8 mouse cellular contexts compared by ENCODE assay signal in the genomic region with DNA sequence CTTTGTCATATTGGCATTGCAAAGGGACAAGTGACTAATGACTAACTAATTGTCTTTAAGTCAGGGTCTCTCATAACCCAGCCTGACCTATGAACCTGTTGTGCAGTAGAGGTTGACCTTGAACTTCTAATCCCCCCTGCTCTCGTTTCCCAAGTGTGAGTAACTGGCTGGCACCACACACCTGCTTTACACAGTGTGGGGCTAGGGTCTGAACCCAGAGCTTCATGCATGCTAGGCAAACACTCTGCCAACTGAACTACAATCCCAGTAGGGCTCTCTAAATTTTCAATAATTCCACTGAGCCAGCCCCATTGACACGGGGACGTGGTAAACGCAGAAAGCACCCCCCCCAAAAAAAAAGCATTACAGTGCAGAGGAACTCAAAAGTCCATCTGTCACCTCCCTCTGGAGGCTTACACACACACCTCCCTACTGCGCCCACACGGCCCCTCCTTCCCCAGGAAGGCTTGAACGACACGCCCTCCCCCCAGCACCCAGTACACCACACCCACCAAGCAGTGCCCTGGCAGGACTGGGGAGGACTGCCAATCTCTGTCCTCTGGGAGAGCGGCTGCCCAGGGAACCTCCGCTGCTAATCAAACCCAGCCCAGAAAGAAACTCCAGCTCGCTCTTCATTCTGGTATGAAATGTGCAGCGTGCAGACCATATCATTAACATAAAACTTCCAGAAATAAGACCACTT. TPM values are rescaled to one million over a fixed set of nuclear protein-coding genes. Genes with fewer than 3 reads are reported as not detected.
DNase-seq lines count a peak whose midpoint lies in the region; ATAC-seq and TF ChIP-seq lines count a peak whose summit lies in the region.

No protein-coding gene starts in this region.

- TF ChIP-seq CTCF in stomach, postnatal 0 days (IDR thresholded peaks at IDR 0.05; ENCODE audit: low read depth) = no peak

- peak; percentile 52 for ATAC-seq in hindbrain, embryonic 15.5 days (ENCODE audit: low FRiP score, low read depth)
- peak; percentile 52 for ATAC-seq in limb, embryonic 13.5 days (ENCODE audit: low FRiP score, low read depth)
- ATAC-seq in stomach, postnatal 0 days (ENCODE audit: low FRiP score, low TSS enrichment) = peak; percentile 94

- H3K9me3 ChIP-seq in forebrain, embryonic 10.5 days = no peaks in the 10 kb centered on the region
- H3K9me3 ChIP-seq in hindbrain, embryonic 15.5 days = no peaks in the 10 kb centered on the region
- no peaks in the 10 kb centered on the region for H3K9me3 ChIP-seq in limb, embryonic 13.5 days
- H3K9me3 ChIP-seq in stomach, postnatal 0 days (ENCODE audit: control insufficient read depth, low read length) = no peaks in the 10 kb centered on the region

- H3K27ac ChIP-seq in forebrain, embryonic 10.5 days = peak overlapping the region; percentile 53; the same call in 1 of the 2 replicates
- H3K27ac ChIP-seq in hindbrain, embryonic 15.5 days (replicated peaks) = no peak overlapping the region
- peak overlapping the region; percentile 63; the same call in 1 of the 2 replicates for H3K27ac ChIP-seq in limb, embryonic 13.5 days
- H3K27ac ChIP-seq in stomach, postnatal 0 days (replicated peaks) = no peak overlapping the region

- DNase-seq in right cerebral cortex, adult 18-20 months = peak; percentile 62
- no peak for DNase-seq in right cerebral cortex, postnatal 4 days
- DNase-seq in forebrain, embryonic 10.5 days (ENCODE audit: extremely low spot score, low spot score) = no peak
- DNase-seq in stomach, postnatal 0 days (ENCODE audit: low spot score) = peak; percentile 88
- no peak for DNase-seq in testis, postnatal 10 days (ENCODE audit: low spot score)
- DNase-seq in thymus, postnatal 25 days = no peak

- H3K4me1 ChIP-seq in forebrain, embryonic 10.5 days = peaks cover 73% of the 10 kb centered on the region
- peaks cover 54% of the 10 kb centered on the region for H3K4me1 ChIP-seq in hindbrain, embryonic 15.5 days (replicated peaks)
- H3K4me1 ChIP-seq in limb, embryonic 13.5 days = peaks cover 70% of the 10 kb centered on the region
- no peaks in the 10 kb centered on the region; the same call in 1 of the 2 replicates for H3K4me1 ChIP-seq in stomach, postnatal 0 days (replicated peaks; ENCODE audit: control insufficient read depth, insufficient read depth)

- H3K36me3 ChIP-seq in forebrain, embryonic 10.5 days (replicated peaks) = peaks cover 4% of the 10 kb centered on the region; the same call in 1 of the 2 replicates
- no peaks in the 10 kb centered on the region for H3K36me3 ChIP-seq in hindbrain, embryonic 15.5 days
- no peaks in the 10 kb centered on the region for H3K36me3 ChIP-seq in limb, embryonic 13.5 days
- no peaks in the 10 kb centered on the region for H3K36me3 ChIP-seq in stomach, postnatal 0 days (ENCODE audit: control insufficient read depth, insufficient read depth, low read length)

- WGBS in forebrain, embryonic 10.5 days = 72% methylated on average over 12 of the region's 12 CpGs
- WGBS in hindbrain, embryonic 15.5 days = 44% methylated on average over 12 of the region's 12 CpGs
- WGBS in limb, embryonic 13.5 days = 9% methylated on average over 12 of the region's 12 CpGs
- 14% methylated on average over 12 of the region's 12 CpGs for WGBS in stomach, postnatal 0 days

- H3K4me2 ChIP-seq in hindbrain, embryonic 15.5 days = peak overlapping the region; percentile 13; the same call in 1 of the 2 replicates
- H3K4me2 ChIP-seq in limb, embryonic 13.5 days (replicated peaks) = peak overlapping the region; percentile 53
- peak overlapping the region; percentile 37 for H3K4me2 ChIP-seq in stomach, postnatal 0 days (replicated peaks; ENCODE audit: low read depth)

- H3K27me3 ChIP-seq in forebrain, embryonic 10.5 days (ENCODE audit: poor library complexity, severe bottlenecking) = no peaks in the 10 kb centered on the region
- H3K27me3 ChIP-seq in hindbrain, embryonic 15.5 days = no peaks in the 10 kb centered on the region
- no peaks in the 10 kb centered on the region for H3K27me3 ChIP-seq in limb, embryonic 13.5 days
- H3K27me3 ChIP-seq in stomach, postnatal 0 days (ENCODE audit: control insufficient read depth, insufficient read depth, low read length) = no peaks in the 10 kb centered on the region

- H3K4me3 ChIP-seq in forebrain, embryonic 10.5 days = no peak overlapping the region
- H3K4me3 ChIP-seq in hindbrain, embryonic 15.5 days = no peak overlapping the region
- peak overlapping the region; percentile 10; the same call in 1 of the 2 replicates for H3K4me3 ChIP-seq in limb, embryonic 13.5 days
- H3K4me3 ChIP-seq in stomach, postnatal 0 days (ENCODE audit: low read depth, low read length) = no peak overlapping the region

- no peak overlapping the region for H3K9ac ChIP-seq in hindbrain, embryonic 15.5 days
- 0 out of 2 replicates have a peak overlapping the region, but pooled peaks have one; percentile 39 for H3K9ac ChIP-seq in limb, embryonic 13.5 days
- H3K9ac ChIP-seq in stomach, postnatal 0 days (ENCODE audit: low read length) = no peak overlapping the region

- no peak for TF ChIP-seq EP300 in stomach, postnatal 0 days (optimal IDR thresholded peaks at IDR 0.05)

RNA-seq across cellular contexts. Expression of a gene that starts 42.5 kb away (rescaled TPM):
- polyA plus RNA-seq in forebrain, embryonic 10.5 days (2016; fragmentation: Nextera tagmentation; extraction: Ambion mirVana) = 3.4 and 5.5 TPM in 2 replicates
- 20.5 and 24.4 TPM in 2 replicates for polyA plus RNA-seq in hindbrain, embryonic 15.5 days (2015; fragmentation: Nextera tagmentation; extraction: Ambion mirVana)
- polyA plus RNA-seq in limb, embryonic 13.5 days (2015; fragmentation: Nextera tagmentation; extraction: Ambion mirVana) = 12.6 and 14.1 TPM in 2 replicates
- 4.6 TPM in 2 replicates for polyA plus RNA-seq in stomach, postnatal 0 days (2015; fragmentation: Nextera tagmentation; extraction: Ambion mirVana)

Comparison
In these comparisons a context has a peak if more than half of its experiments do, and no peak if none do; other contexts are left out.
1. DNase-seq: peak in right cerebral cortex, adult 18-20 months (single experiment) and stomach, postnatal 0 days (single experiment); none in right cerebral cortex, postnatal 4 days (single experiment), forebrain, embryonic 10.5 days (single experiment), testis, postnatal 10 days (single experiment) and thymus, postnatal 25 days (single experiment).
2. H3K27ac ChIP-seq: peak in forebrain, embryonic 10.5 days (single experiment) and limb, embryonic 13.5 days (single experiment); none in hindbrain, embryonic 15.5 days (single experiment) and stomach, postnatal 0 days (single experiment).
3. Peak in every context shown above with its lines, with median percentiles within 50 percentile points of each other: ATAC-seq and H3K4me2 ChIP-seq.